In genomic region chr6:52256956-52257355, GRCm38 (mm10) we compare ENCODE assay signal across 9 mouse cellular contexts. TPM values are rescaled to one million over a fixed set of nuclear protein-coding genes. Genes with fewer than 3 reads are reported as not detected.
DNase-seq lines count a peak whose midpoint lies in the region; ATAC-seq and TF ChIP-seq lines count a peak whose summit lies in the region.
"Had no signal": no experiment of that assay in that cellular context is flagged by ENCODE, and none has a peak within 500 bp of the region (broad histone marks: within the 10 kb centered on the region; RNA-seq: fewer than 3 reads in every experiment).

No protein-coding gene starts in this region.

- TF ChIP-seq POLR2A in MEL (IDR thresholded peaks at IDR 0.05; ENCODE audit: control insufficient read depth in 1 of 2, insufficient read depth in 1 of 2, low read depth in 1 of 2, low read length in 2 of 2, poor library complexity in 1 of 2), result no peak

- no peaks in the 10 kb centered on the region for H3K9me3 ChIP-seq in hindbrain, embryonic 10.5 days
- no peaks in the 10 kb centered on the region for H3K9me3 ChIP-seq in hindbrain, embryonic 16.5 days (ENCODE audit: control insufficient read depth, low read length)
- no peaks in the 10 kb centered on the region for H3K9me3 ChIP-seq in MEL (replicated peaks; ENCODE audit: insufficient read depth, low read length)

- TF ChIP-seq RAD21 in MEL (IDR thresholded peaks at IDR 0.05; ENCODE audit: low read depth, low read length), result peak; percentile 97

- H3K36me3 ChIP-seq in hindbrain, embryonic 10.5 days, result no peaks in the 10 kb centered on the region
- no peaks in the 10 kb centered on the region for H3K36me3 ChIP-seq in hindbrain, embryonic 16.5 days (ENCODE audit: control insufficient read depth, insufficient read depth, low read length)
- no peaks in the 10 kb centered on the region for H3K36me3 ChIP-seq in MEL (ENCODE audit: control insufficient read depth in 1 of 2, insufficient read depth in 2 of 2, low read length in 2 of 2)

- peak; percentile 80 for DNase-seq in hindbrain, embryonic 10.5 days (ENCODE audit: low spot score)
- DNase-seq in MEL (ENCODE audit: low read depth, low spot score), result peak; percentile 73
- peak; percentile 91 to 93 for DNase-seq in cerebellum, postnatal 10 days
- DNase-seq in heart, adult 8-10 months (ENCODE audit: low spot score), result peak; percentile 85
- peak; percentile 58 for DNase-seq in layer of hippocampus, postnatal 36 days
- DNase-seq in mesoderm, embryonic 11.5 days (ENCODE audit: low read depth, low spot score), result peak; percentile 88
- DNase-seq in thymus, postnatal 14 days, result peak; percentile 86

- H3K4me3 ChIP-seq in hindbrain, embryonic 10.5 days, result no peak overlapping the region
- H3K4me3 ChIP-seq in hindbrain, embryonic 16.5 days (ENCODE audit: low read length), result no peak overlapping the region
- no peak overlapping the region for H3K4me3 ChIP-seq in MEL (ENCODE audit: control insufficient read depth in 1 of 2, insufficient read depth in 1 of 2, low read depth in 2 of 2, low read length in 2 of 2)

- H3K4me1 ChIP-seq in hindbrain, embryonic 10.5 days (replicated peaks), result peaks cover 19% of the 10 kb centered on the region
- H3K4me1 ChIP-seq in hindbrain, embryonic 16.5 days (ENCODE audit: control insufficient read depth, insufficient read depth, low read depth, low read length), result peaks cover 7% of the 10 kb centered on the region; the same call in 1 of the 2 replicates
- no peaks in the 10 kb centered on the region for H3K4me1 ChIP-seq in MEL (ENCODE audit: control insufficient read depth in 1 of 2, insufficient read depth in 2 of 2, low read length in 2 of 2)

- peaks cover 100% of the 10 kb centered on the region for H3K27me3 ChIP-seq in hindbrain, embryonic 10.5 days (ENCODE audit: insufficient read depth, poor library complexity, severe bottlenecking)
- H3K27me3 ChIP-seq in hindbrain, embryonic 16.5 days (replicated peaks; ENCODE audit: control insufficient read depth, insufficient read depth, low read length), result peaks cover 61% of the 10 kb centered on the region
- no peaks in the 10 kb centered on the region for H3K27me3 ChIP-seq in MEL (ENCODE audit: control insufficient read depth in 1 of 2, insufficient read depth in 2 of 2, low read length in 2 of 2)

- under 1% methylated on average over 6 of the region's 6 CpGs for WGBS in hindbrain, embryonic 10.5 days
- WGBS in hindbrain, embryonic 16.5 days, result under 1% methylated on average over 6 of the region's 6 CpGs

- no peak for ATAC-seq in hindbrain, embryonic 16.5 days

- no peak overlapping the region for H3K9ac ChIP-seq in hindbrain, embryonic 16.5 days (ENCODE audit: low read depth, low read length)
- no peak overlapping the region for H3K9ac ChIP-seq in MEL (ENCODE audit: control insufficient read depth, low read depth, low read length, poor library complexity, severe bottlenecking)

- H3K79me2 ChIP-seq in MEL (ENCODE audit: control insufficient read depth, insufficient read depth, low read length, poor library complexity), result no peaks in the 10 kb centered on the region

- H3K27ac ChIP-seq in hindbrain, embryonic 10.5 days, result no peak overlapping the region
- H3K27ac ChIP-seq in hindbrain, embryonic 16.5 days (ENCODE audit: low read depth, low read length), result no peak overlapping the region
- H3K27ac ChIP-seq in MEL (ENCODE audit: control insufficient read depth, low read depth, low read length), result no peak overlapping the region

- H3K4me2 ChIP-seq in hindbrain, embryonic 16.5 days (ENCODE audit: low read length), result no peak overlapping the region

- TF ChIP-seq CTCF in MEL (IDR thresholded peaks at IDR 0.05 in 2 of 3, conservative IDR thresholded peaks at IDR 0.05 in 1 of 3; ENCODE audit: control insufficient read depth in 1 of 3, insufficient read depth in 1 of 3, low read depth in 2 of 3, low read length in 3 of 3, poor library complexity in 1 of 3, severe bottlenecking in 1 of 3), result peak; percentile 37 to 90 (median 79)

- no peak for TF ChIP-seq EP300 in MEL (IDR thresholded peaks at IDR 0.05; ENCODE audit: low read depth in 1 of 2, low read length in 2 of 2)

TF ChIP-seq in MEL, 35 proteins besides CTCF, POLR2A, EP300 and RAD21:
- no peak for TF ChIP-seq USF1 (IDR thresholded peaks at IDR 0.05; ENCODE audit: low read depth, low read length)
- TF ChIP-seq MAZ (IDR thresholded peaks at IDR 0.05; ENCODE audit: low read depth, low read length), result no peak
- no peak for TF ChIP-seq KAT2A (conservative IDR thresholded peaks at IDR 0.05; ENCODE audit: low read depth, low read length)
- peak; percentile 93 for TF ChIP-seq ZC3H11A (IDR thresholded peaks at IDR 0.05; ENCODE audit: low read depth, low read length)
- no peak for TF ChIP-seq TCF12 (IDR thresholded peaks at IDR 0.05; ENCODE audit: low read depth, low read length)
- TF ChIP-seq ZKSCAN1 (IDR thresholded peaks at IDR 0.05; ENCODE audit: low read depth, low read length), result no peak
- TF ChIP-seq SMC3 (IDR thresholded peaks at IDR 0.05; ENCODE audit: low read depth, low read length), result peak; percentile 96
- TF ChIP-seq TBP (IDR thresholded peaks at IDR 0.05; ENCODE audit: low read depth, low read length), result no peak
- TF ChIP-seq E2F4 (IDR thresholded peaks at IDR 0.05; ENCODE audit: borderline replicate concordance, low read depth, low read length), result no peak
- TF ChIP-seq SIN3A (IDR thresholded peaks at IDR 0.05; ENCODE audit: low read length), result no peak
- TF ChIP-seq USF2 (IDR thresholded peaks at IDR 0.05; ENCODE audit: borderline replicate concordance in 1 of 2, insufficient read depth in 1 of 2, low read depth in 1 of 2, low read length in 2 of 2), result no peak

RNA-seq across cellular contexts. Expression of gene Hoxa13, which starts 3.7 kb away (rescaled TPM):
- not detected in 2 replicates for polyA plus RNA-seq in hindbrain, embryonic 10.5 days (2016; fragmentation: Nextera tagmentation; extraction: Ambion mirVana)
- polyA plus RNA-seq in hindbrain, embryonic 16.5 days (2015; fragmentation: Nextera tagmentation; extraction: Ambion mirVana), result not detected in 2 replicates
- not detected in 2 replicates for total RNA-seq in MEL (2012; rRNA removed)
- polyA plus RNA-seq in MEL (2012; ENCODE audit: insufficient read depth in 1 of 2, insufficient read length in 2 of 2, low read depth in 1 of 2, low replicate concordance in 2 of 2, missing spikeins in 1 of 2), result not detected
- total RNA-seq in heart, adult 8-10 months (2022), result not detected
- not detected for total RNA-seq in layer of hippocampus, postnatal 36 days (2021)
- polyA plus RNA-seq: lung, embryonic 16.5 days had no signal

RNA-seq across cellular contexts. Expression of gene Hoxa11, which starts 11.3 kb away (rescaled TPM):
- not detected in 2 replicates for polyA plus RNA-seq in hindbrain, embryonic 10.5 days (2016; fragmentation: Nextera tagmentation; extraction: Ambion mirVana)
- not detected in 2 replicates for polyA plus RNA-seq in hindbrain, embryonic 16.5 days (2015; fragmentation: Nextera tagmentation; extraction: Ambion mirVana)
- total RNA-seq in MEL (2012; rRNA removed), result not detected in 2 replicates
- polyA plus RNA-seq in MEL (2012; ENCODE audit: insufficient read depth in 1 of 2, insufficient read length in 2 of 2, low read depth in 1 of 2, low replicate concordance in 2 of 2, missing spikeins in 1 of 2), result not detected
- total RNA-seq in heart, adult 8-10 months (2022), result not detected
- total RNA-seq in layer of hippocampus, postnatal 36 days (2021), result not detected
- polyA plus RNA-seq: lung, embryonic 16.5 days had no signal

RNA-seq across cellular contexts. Expression of gene Hoxa10, which starts 16.3 kb away (rescaled TPM):
- polyA plus RNA-seq in hindbrain, embryonic 10.5 days (2016; fragmentation: Nextera tagmentation; extraction: Ambion mirVana), result not detected in 2 replicates
- 0.70 TPM in 1 of 2 replicates, not detected in the other for polyA plus RNA-seq in hindbrain, embryonic 16.5 days (2015; fragmentation: Nextera tagmentation; extraction: Ambion mirVana)
- total RNA-seq in MEL (2012; rRNA removed), result not detected in 2 replicates
- polyA plus RNA-seq in MEL (2012; ENCODE audit: insufficient read depth in 1 of 2, insufficient read length in 2 of 2, low read depth in 1 of 2, low replicate concordance in 2 of 2, missing spikeins in 1 of 2), result not detected
- total RNA-seq in heart, adult 8-10 months (2022), result not detected
- not detected for total RNA-seq in layer of hippocampus, postnatal 36 days (2021)
- polyA plus RNA-seq: lung, embryonic 16.5 days had no signal

RNA-seq across cellular contexts. Expression of gene Hoxa9, which starts 26.1 kb away (rescaled TPM):
- not detected in 2 replicates for polyA plus RNA-seq in hindbrain, embryonic 10.5 days (2016; fragmentation: Nextera tagmentation; extraction: Ambion mirVana)
- polyA plus RNA-seq in hindbrain, embryonic 16.5 days (2015; fragmentation: Nextera tagmentation; extraction: Ambion mirVana), result 0.48 and 2.4 TPM in 2 replicates
- total RNA-seq in MEL (2012; rRNA removed), result not detected in 2 replicates
- not detected for polyA plus RNA-seq in MEL (2012; ENCODE audit: insufficient read depth in 1 of 2, insufficient read length in 2 of 2, low read depth in 1 of 2, low replicate concordance in 2 of 2, missing spikeins in 1 of 2)
- total RNA-seq in heart, adult 8-10 months (2022), result not detected
- total RNA-seq in layer of hippocampus, postnatal 36 days (2021), result not detected

RNA-seq across cellular contexts. Expression of gene Hoxa7, which starts 35.3 kb away (rescaled TPM):
- not detected in 2 replicates for polyA plus RNA-seq in hindbrain, embryonic 10.5 days (2016; fragmentation: Nextera tagmentation; extraction: Ambion mirVana)
- polyA plus RNA-seq in hindbrain, embryonic 16.5 days (2015; fragmentation: Nextera tagmentation; extraction: Ambion mirVana), result 9.0 and 21.1 TPM in 2 replicates
- total RNA-seq in MEL (2012; rRNA removed), result not detected in 2 replicates
- under 1 TPM in 1 of 2 experiments, not detected in 1; 0.17 TPM for polyA plus RNA-seq in MEL (2012; ENCODE audit: insufficient read depth in 1 of 2, insufficient read length in 2 of 2, low read depth in 1 of 2, low replicate concordance in 2 of 2, missing spikeins in 1 of 2)
- total RNA-seq in heart, adult 8-10 months (2022), result under 1 TPM in 3 of 4 experiments, not detected in 1; 0.19 to 0.55 (median 0.31) TPM
- not detected for total RNA-seq in layer of hippocampus, postnatal 36 days (2021)
